Mouse (Mus musculus): Measurements from ENCODE around the gene Prickle4.
"Not testable (repeated sequence)": the region's sequence is repeated elsewhere in the genome, so short reads cannot be mapped to it uniquely, and the experiment has no call there.

- not testable (repeated sequence) for TF ChIP-seq POLR2A (IDR thresholded peaks at IDR 0.05; ENCODE audit: borderline replicate concordance, low read depth, low read length); CTCF (IDR thresholded peaks at IDR 0.05; ENCODE audit: low read depth, low read length)
These were observed 40.2 kb downstream of the Prickle4 start for GRCm38 (mm10) chr17:47654346-47654745.
